Mouse (Mus musculus) heart, embryonic 11.5 days (tissue): ENCODE measurements around the gene Snrnp25. TPM values are rescaled to one million over a fixed set of nuclear protein-coding genes. Genes with fewer than 3 reads are reported as not detected.

Source experiments
- ATAC-seq: fragments of 200-750 bp; cut with Nextera tagmentation; replicated peaks from 2 replicates; pipeline ENCODE4 v1.8.0; 2017; ENCODE audit warnings: moderate library complexity; ENCODE audit not compliant: insufficient number of reproducible peaks, low FRiP score, low TSS enrichment
- H3K27ac ChIP-seq: fragments of 300-500 bp; sonication (generic); 2 replicates; pipeline ENCODE4 v1.5.1; 2014; ENCODE audit warnings: mild to moderate bottlenecking, low read depth, low read length
- H3K27me3 ChIP-seq: fragments of 300-500 bp; sonication (generic); 2 replicates; pipeline ENCODE4 v1.6.1; 2014; ENCODE audit warnings: mild to moderate bottlenecking, low read length, mixed read lengths; ENCODE audit not compliant: control insufficient read depth, insufficient read depth
- H3K36me3 ChIP-seq: fragments of 300-500 bp; sonication (generic); 2 replicates; pipeline ENCODE4 v1.6.1; 2014; ENCODE audit warnings: mild to moderate bottlenecking, low read length, moderate library complexity, mixed read lengths; ENCODE audit not compliant: control insufficient read depth, insufficient read depth
- H3K4me1 ChIP-seq: fragments of 300-500 bp; sonication (generic); 2 replicates; pipeline ENCODE4 v1.6.1; 2014; ENCODE audit warnings: low read length; ENCODE audit not compliant: control insufficient read depth, insufficient read depth
- H3K4me2 ChIP-seq: fragments of 300-500 bp; sonication (generic); 2 replicates; pipeline ENCODE4 v1.6.1; 2014; ENCODE audit warnings: mild to moderate bottlenecking, moderate library complexity
- H3K4me3 ChIP-seq: fragments of 300-500 bp; sonication (generic); 2 replicates; pipeline ENCODE4 v1.5.1; 2014; ENCODE audit warnings: low read depth, low read length
- H3K9ac ChIP-seq: fragments of 300-500 bp; sonication (generic); 2 replicates; pipeline ENCODE4 v1.6.1; 2014; ENCODE audit warnings: mild to moderate bottlenecking, low read depth, low read length, moderate library complexity
- H3K9me3 ChIP-seq: fragments of 300-500 bp; sonication (generic); replicated peaks from 2 replicates; pipeline ENCODE4 v1.6.1; 2016; ENCODE audit warnings: low read length; ENCODE audit not compliant: control insufficient read depth
- WGBS: fragments of 180-500 bp; shearing (Covaris S2); extraction: QIAGEN DNeasy Blood & Tissue Kit; methylation state at CpG from one replicate; pipeline ENCODE4 v1.1.7; 2014; ENCODE audit not compliant: insufficient replicate concordance; 5-methylcytosine and 5-hydroxymethylcytosine counted together
- polyA plus RNA-seq: library from polyadenylated mRNA; unstranded; fragments of >200 nt; fragmentation: Nextera tagmentation; extraction: Ambion mirVana; gene quantifications from 2 replicates; pipeline ENCODE4 v1.2.1, GENCODE M21; 2014

Gene Snrnp25
- polyA plus RNA-seq, 1 experiment from 2014 or later, result 72.2 TPM

DNA sequence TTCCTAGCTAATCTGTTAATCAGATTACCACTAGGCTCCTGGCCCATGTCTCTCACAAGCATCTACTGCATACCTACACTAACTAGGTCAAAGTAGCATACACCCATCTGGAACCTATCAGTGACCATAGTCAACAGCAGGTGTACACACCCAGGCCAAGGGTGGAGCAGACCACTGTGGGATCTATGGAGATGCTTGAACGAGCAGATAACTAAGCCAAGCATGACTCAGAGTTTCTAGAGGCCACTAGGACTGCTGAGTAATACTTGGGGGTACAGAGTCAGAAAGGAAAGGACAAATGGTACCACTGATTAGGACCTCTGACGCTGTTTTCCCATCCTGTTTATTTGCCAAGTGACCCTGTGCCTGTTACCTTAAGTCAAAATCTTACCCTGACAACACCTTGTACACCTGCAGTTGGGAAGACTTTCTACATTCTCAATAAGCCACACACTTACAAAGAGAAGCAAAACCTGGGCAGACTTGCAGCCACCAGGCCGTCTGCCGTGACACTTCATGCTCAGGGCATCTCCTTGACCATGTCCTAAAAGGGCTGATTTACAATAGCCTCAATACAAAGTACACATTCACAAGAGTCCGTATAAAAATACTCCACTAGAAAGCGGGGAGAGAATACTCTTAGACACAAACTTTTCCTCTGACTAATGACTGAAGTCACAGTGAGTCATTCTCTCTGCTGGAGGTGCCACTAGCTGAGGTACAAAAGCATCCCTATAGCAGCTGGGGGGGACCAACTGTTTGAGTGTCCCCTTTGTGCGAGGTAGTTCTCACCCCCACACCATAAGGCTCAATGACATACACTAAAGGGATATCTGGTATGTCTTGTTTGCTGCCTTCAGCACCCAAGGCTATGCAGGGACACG lies 45.9 kb downstream of the Snrnp25 start:
- Histone ChIP-seq H3K36me3 (peaks cover 13% of the 10 kb centered on the region; the same call in 1 of the 2 replicates), H3K4me1 (no peaks in the 10 kb centered on the region), H3K27me3 (no peaks in the 10 kb centered on the region), H3K4me2 (no peak overlapping the region), H3K27ac (peak overlapping the region; percentile 57), H3K9me3 (no peaks in the 10 kb centered on the region), H3K9ac (peak overlapping the region; percentile 2; the same call in 1 of the 2 replicates), H3K4me3 (no peak overlapping the region)
- 78% methylated on average over 8 of the region's 8 CpGs for WGBS
- ATAC-seq, result peak; percentile 96

DNA sequence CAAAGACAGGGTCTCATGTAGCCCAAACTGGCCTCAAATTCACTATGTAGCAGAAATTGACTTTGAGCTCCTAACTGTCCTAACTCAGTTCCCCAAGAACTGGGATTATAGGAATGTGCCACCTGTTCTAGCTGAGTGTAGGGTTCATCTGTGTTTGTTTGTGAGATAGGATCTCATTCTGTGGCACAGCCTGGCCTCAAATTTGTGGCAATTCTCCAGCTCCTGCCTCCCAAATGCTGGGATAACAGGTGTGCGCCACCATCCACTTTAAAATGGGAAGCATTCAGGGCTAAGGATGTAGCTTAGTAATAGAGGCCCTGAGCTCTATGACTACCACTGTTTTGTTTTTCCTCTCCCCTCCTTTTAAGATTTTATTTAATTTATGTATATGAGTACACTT lies 47.9 kb downstream of the Snrnp25 start:
- Histone ChIP-seq H3K4me2 (no peak overlapping the region), H3K27me3 (no peaks in the 10 kb centered on the region), H3K9me3 (no peaks in the 10 kb centered on the region), H3K4me3 (no peak overlapping the region), H3K27ac (0 out of 2 replicates have a peak overlapping the region, but pooled peaks have one; percentile 16), H3K9ac (no peak overlapping the region), H3K36me3 (0 out of 2 replicates have a peak, but pooled peaks cover 6% of the 10 kb centered on the region), H3K4me1 (no peaks in the 10 kb centered on the region)
- WGBS, result 88% methylated on average over 1 of the region's 1 CpGs
- ATAC-seq, result no peak

DNA sequence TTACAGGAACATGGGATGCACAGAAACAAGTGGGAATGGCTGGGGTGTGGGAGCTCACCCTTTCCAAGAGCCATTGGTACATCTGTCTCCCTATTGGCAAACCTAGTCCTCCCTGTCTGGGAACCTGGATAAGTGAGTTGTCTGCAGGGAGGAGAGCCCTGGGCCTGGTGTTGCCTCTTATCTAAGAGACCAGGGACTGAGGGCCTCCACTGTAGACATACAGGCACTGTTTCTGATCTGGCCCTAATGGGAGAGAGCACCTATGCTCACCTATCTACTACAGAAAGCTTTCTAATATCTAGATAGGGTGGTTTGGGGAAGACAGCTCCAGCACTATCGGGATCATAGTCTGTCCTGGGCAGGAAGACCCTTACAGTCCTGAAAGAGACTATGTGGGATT lies 50.9 kb downstream of the Snrnp25 start:
- ATAC-seq, result peak; percentile 89
- no peak overlapping the region for H3K4me3 ChIP-seq
- H3K27ac ChIP-seq, result peak overlapping the region; percentile 82
- peak overlapping the region; percentile 16; the same call in 1 of the 2 replicates for H3K4me2 ChIP-seq
- no peaks in the 10 kb centered on the region for H3K36me3 ChIP-seq
- WGBS, result 71% methylated on average over 1 of the region's 1 CpGs
- H3K9ac ChIP-seq, result peak overlapping the region; percentile 59
- H3K4me1 ChIP-seq, result no peaks in the 10 kb centered on the region
- no peaks in the 10 kb centered on the region for H3K9me3 ChIP-seq
- H3K27me3 ChIP-seq, result no peaks in the 10 kb centered on the region

DNA sequence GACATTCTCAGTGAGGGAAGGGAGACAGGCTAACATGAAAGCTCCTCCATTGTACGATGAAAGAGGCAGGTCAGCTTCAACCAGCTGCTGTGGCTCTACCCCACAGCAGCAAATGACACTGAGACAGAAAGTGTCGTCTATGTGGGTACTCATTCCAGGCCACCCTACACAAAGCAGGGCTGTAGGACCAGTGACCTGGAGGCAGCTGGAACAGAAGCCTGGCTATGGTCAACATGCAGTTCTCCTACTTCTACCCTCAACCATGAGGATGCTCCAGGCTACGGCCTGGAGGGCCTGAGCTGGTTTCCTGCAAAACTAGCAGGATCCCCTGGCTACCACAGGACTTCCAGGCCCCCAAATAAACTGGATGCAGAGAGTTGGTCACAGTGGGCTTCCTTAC lies 51.4 kb downstream of the Snrnp25 start:
- peak overlapping the region; percentile 16; the same call in 1 of the 2 replicates for H3K4me2 ChIP-seq
- H3K27me3 ChIP-seq, result no peaks in the 10 kb centered on the region
- H3K4me3 ChIP-seq, result no peak overlapping the region
- H3K9ac ChIP-seq, result peak overlapping the region; percentile 59
- 89% methylated on average over 3 of the region's 3 CpGs for WGBS
- no peaks in the 10 kb centered on the region for H3K36me3 ChIP-seq
- H3K27ac ChIP-seq, result peak overlapping the region; percentile 82
- no peak for ATAC-seq
- H3K4me1 ChIP-seq, result no peaks in the 10 kb centered on the region
- no peaks in the 10 kb centered on the region for H3K9me3 ChIP-seq

Other genes starting within 250 kb of the Snrnp25 start
- gene 4930524B15Rik, start 239.8 kb upstream of the Snrnp25 start, polyA plus RNA-seq, result 0.26 TPM in 1 of 2 replicates, not detected in the other
- 0.82 and 0.87 TPM in 2 replicates for gene Nsg2, start 205.0 kb upstream of the Snrnp25 start, polyA plus RNA-seq
- gene Il9r, start 5.1 kb upstream of the Snrnp25 start, polyA plus RNA-seq, result not detected in 2 replicates
- 28.2 and 30.3 TPM in 2 replicates for gene Rhbdf1, start 16.9 kb downstream of the Snrnp25 start, polyA plus RNA-seq
- 22.0 and 22.5 TPM in 2 replicates for gene Mpg, start 21.1 kb downstream of the Snrnp25 start, polyA plus RNA-seq
- gene Nprl3, start 62.3 kb downstream of the Snrnp25 start, polyA plus RNA-seq, result 26.1 and 34.6 TPM in 2 replicates
- 9,744 and 12,458 TPM in 2 replicates for gene Hba-x, start 71.0 kb downstream of the Snrnp25 start, polyA plus RNA-seq
- gene Hba-a1, start 78.1 kb downstream of the Snrnp25 start, polyA plus RNA-seq, result 8,943 and 11,032 TPM in 2 replicates
- 23.0 and 24.4 TPM in 2 replicates for gene Hbq1b, start 81.5 kb downstream of the Snrnp25 start, polyA plus RNA-seq
- 18,841 and 22,217 TPM in 2 replicates for gene Hba-a2, start 91.1 kb downstream of the Snrnp25 start, polyA plus RNA-seq
- 0.64 and 1.2 TPM in 2 replicates for gene Hbq1a, start 94.7 kb downstream of the Snrnp25 start, polyA plus RNA-seq
- 14.8 and 15.3 TPM in 2 replicates for gene Sh3pxd2b, start 142.4 kb downstream of the Snrnp25 start, polyA plus RNA-seq
- gene Ubtd2, start 250.0 kb downstream of the Snrnp25 start, polyA plus RNA-seq, result 34.7 and 39.1 TPM in 2 replicates